Mouse (Mus musculus): ENCODE results near the gene Lkaaear1.

DNA sequence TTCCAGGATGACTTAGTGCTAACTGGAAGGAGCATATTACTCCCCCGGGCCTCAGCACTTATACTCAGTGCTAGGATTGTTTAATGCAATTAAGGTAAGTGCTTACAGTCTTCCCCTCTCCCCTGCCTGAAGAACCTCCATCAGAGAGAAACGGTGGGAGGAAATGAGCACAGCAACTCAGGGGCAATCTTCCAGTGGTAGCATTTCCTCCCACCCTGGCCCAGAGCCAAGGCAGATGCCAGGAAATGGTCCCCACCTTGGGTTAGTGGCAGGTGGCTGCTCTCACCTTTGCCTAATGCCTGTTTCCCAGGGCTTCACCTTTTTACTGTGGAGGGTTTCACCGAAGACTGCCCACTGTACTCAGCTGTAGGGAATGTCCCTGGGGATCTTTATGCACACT, 31.8 kb upstream of the Lkaaear1 start:
- TF ChIP-seq EP300 (IDR thresholded peaks at IDR 0.05; ENCODE audit: insufficient read depth, low read depth, low read length) = no peak
- TF ChIP-seq POLR2A (IDR thresholded peaks at IDR 0.05; ENCODE audit: insufficient read depth, low read depth, low read length) = no peak

Measured in heart, adult 2 months (tissue).